Mouse (Mus musculus) embryonic fibroblast, embryonic 13.5 days (primary cell): ENCODE results near the gene Fam189b.

Experiments used
- CTCF ChIP-seq: IDR thresholded peaks from 2 replicates; pipeline ENCODE4 v1.5.1; 2011; ENCODE audit warnings: mild to moderate bottlenecking, control low read depth, low read length, moderate library complexity, borderline replicate concordance; ENCODE audit not compliant: insufficient read depth
- POLR2A ChIP-seq: IDR thresholded peaks from 2 replicates; pipeline ENCODE4 v1.6.1; 2011; ENCODE audit warnings: low read depth, mild to moderate bottlenecking, control low read depth, low read length, moderate library complexity

- TF ChIP-seq CTCF (no peak), POLR2A (no peak)
Measured at GRCm38 (mm10) chr3:89203142-89203514, 20.2 kb downstream of the Fam189b start.
